Mouse (Mus musculus): Measurements from ENCODE around the gene Mtnr1b. TPM values are rescaled to one million over a fixed set of nuclear protein-coding genes. Genes with fewer than 3 reads are reported as not detected.
"Not testable (repeated sequence)": the region's sequence is repeated elsewhere in the genome, so short reads cannot be mapped to it uniquely, and the experiment has no call there.

The Mtnr1b gene
- polyA plus RNA-seq, 1 experiment from 2014 or later, result not detected

DNA sequence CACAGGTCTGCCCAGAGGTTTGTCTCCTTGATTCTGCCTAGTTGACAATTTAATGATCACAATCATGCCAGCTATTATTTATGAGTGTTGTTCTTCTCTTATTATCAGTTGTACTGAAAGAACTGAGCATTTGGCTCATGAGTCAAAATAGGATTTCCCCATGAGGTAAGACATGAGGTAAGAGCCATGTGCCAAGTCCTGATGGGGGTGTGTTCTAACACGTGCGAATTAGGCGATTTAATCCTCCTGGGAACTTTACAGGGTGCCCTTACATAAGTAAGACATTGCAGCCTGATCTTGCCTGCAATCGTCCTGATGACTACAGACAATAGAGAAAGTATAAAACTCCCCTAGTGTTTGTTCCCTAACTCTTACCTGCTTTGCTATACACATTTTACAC, 4.9 kb downstream of the Mtnr1b start:
- ATAC-seq (replicated peaks; ENCODE audit: low FRiP score), result no peak
- Histone ChIP-seq H3K27ac (no peak overlapping the region), H3K4me2 (no peak overlapping the region), H3K4me1 (no peaks in the 10 kb centered on the region), H3K27me3 (peaks cover 9% of the 10 kb centered on the region; the same call in 1 of the 2 replicates), H3K9me3 (replicated peaks) (no peaks in the 10 kb centered on the region), H3K9ac (no peak overlapping the region), H3K4me3 (replicated peaks) (no peak overlapping the region), H3K36me3 (no peaks in the 10 kb centered on the region)
- 71% methylated on average over 4 of the region's 4 CpGs for WGBS

DNA sequence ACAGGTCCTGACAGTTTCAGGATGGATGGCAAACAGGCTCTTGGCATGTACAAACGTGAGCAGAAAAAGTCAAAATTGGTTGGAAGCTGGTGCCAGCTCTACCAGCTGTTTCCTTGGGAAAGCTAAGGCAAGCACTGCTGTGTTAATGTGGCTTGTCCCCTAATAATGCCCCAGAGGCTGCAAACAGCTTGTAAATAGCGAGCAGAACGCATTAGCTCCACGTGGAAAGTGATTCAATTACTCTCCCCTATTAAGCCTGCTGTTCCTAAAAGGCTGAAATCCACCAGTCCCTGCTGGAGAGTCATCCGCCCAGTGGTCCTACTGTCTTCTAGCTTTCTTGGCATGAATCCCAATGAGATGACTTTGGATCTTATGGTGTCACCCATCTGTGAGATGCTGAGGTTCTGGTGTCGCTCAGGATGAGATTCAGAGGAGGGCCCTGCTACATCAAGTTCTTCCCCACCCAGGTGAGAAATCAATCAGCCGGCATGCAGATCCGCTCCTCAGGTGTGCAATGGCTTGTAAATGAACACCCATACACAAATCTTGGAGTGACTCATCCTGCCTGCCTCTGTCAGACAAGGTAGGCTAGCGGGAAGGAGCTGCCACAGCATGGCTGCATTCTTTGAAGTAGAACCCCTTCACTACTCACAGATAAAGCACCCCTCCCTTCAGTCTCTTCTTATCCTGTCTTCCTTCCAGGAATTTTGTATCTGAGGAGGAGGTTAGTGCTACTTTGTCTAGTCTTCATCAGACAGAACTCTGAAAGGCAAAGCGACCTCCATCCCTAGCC, 7.9 kb downstream of the Mtnr1b start:
- no peak overlapping the region for H3K4me3 ChIP-seq (replicated peaks)
- no peak overlapping the region for H3K4me2 ChIP-seq
- H3K27ac ChIP-seq, result no peak overlapping the region
- no peak overlapping the region for H3K9ac ChIP-seq
- ATAC-seq (replicated peaks; ENCODE audit: low FRiP score), result no peak
- no peaks in the 10 kb centered on the region for H3K27me3 ChIP-seq
- no peaks in the 10 kb centered on the region for H3K9me3 ChIP-seq (replicated peaks)
- no peaks in the 10 kb centered on the region for H3K36me3 ChIP-seq
- 64% methylated on average over 10 of the region's 10 CpGs for WGBS
- no peaks in the 10 kb centered on the region for H3K4me1 ChIP-seq

DNA sequence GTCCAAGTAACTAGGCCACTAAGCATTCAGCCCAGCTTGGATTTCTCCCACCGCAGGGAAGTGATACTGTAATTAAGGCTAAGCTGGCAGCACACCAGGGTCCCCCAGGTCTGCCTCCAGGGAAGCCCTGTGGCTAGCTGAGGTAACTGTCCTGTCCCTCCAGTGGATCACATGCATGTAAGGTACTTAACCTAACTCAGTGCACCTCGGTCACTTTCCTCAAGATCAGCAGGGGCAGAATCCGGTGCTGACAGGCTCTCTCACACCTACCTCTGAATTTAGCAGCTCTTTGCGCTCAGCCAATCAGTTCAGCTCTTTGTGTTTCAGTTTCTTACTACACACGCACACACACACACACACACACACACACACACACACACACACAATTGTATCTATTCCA, 13.0 kb downstream of the Mtnr1b start:
- H3K4me1 ChIP-seq, result no peaks in the 10 kb centered on the region
- H3K9me3 ChIP-seq (replicated peaks), result no peaks in the 10 kb centered on the region
- no peak overlapping the region for H3K4me2 ChIP-seq
- no peak overlapping the region for H3K9ac ChIP-seq
- H3K27me3 ChIP-seq, result no peaks in the 10 kb centered on the region
- no peak for ATAC-seq (replicated peaks; ENCODE audit: low FRiP score)
- no peaks in the 10 kb centered on the region for H3K36me3 ChIP-seq
- H3K4me3 ChIP-seq (replicated peaks), result no peak overlapping the region
- no peak overlapping the region for H3K27ac ChIP-seq
- 80% methylated on average over 5 of the region's 5 CpGs for WGBS

DNA sequence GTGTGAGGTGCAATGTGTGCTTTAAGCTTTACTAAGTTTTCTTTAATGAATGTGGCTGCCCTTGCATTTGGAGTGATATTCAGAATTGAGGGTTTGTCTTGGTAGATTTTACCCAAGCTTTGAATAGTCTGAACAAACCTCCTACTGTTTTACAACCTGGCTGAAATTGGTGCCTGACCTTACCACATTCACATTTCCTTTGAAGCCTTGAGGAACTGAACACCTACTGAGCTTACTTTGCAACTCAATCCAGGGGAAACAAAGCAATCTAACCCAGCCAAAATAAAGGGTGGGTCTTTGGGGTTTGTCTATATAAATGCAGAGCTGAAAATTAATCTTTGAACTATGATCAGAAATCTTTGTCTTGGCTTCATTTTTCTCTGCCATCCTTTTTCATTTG, 23.6 kb downstream of the Mtnr1b start:
- H3K4me3 ChIP-seq (replicated peaks), result no peak overlapping the region
- H3K27ac ChIP-seq, result no peak overlapping the region
- H3K9me3 ChIP-seq (replicated peaks), result no peaks in the 10 kb centered on the region; the same call in 1 of the 2 replicates
- ATAC-seq (replicated peaks; ENCODE audit: low FRiP score), result no peak
- no peaks in the 10 kb centered on the region for H3K36me3 ChIP-seq
- H3K27me3 ChIP-seq, result no peaks in the 10 kb centered on the region
- no peak overlapping the region for H3K9ac ChIP-seq
- H3K4me1 ChIP-seq, result no peaks in the 10 kb centered on the region
- no peak overlapping the region for H3K4me2 ChIP-seq

DNA sequence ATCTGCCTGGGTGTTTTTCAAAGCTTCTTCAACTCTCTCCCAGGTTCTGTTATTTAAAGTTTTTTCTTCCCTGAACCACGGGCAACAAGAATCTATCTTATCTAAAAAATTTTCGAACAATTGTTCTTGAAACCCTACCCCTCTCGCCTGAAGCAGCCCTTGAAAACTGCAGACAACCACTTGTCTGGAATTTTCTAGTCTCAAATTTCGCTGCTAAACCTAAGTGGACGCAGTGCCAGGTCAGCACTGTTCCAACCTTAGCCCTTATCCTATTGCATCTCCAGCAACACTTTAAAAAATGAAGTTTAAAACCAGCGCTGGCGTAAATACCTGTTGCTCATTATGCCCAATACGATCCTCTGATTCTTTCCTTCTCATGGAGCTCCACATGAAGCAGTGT, 29.0 kb downstream of the Mtnr1b start:
- ATAC-seq (replicated peaks; ENCODE audit: low FRiP score), result no peak

DNA sequence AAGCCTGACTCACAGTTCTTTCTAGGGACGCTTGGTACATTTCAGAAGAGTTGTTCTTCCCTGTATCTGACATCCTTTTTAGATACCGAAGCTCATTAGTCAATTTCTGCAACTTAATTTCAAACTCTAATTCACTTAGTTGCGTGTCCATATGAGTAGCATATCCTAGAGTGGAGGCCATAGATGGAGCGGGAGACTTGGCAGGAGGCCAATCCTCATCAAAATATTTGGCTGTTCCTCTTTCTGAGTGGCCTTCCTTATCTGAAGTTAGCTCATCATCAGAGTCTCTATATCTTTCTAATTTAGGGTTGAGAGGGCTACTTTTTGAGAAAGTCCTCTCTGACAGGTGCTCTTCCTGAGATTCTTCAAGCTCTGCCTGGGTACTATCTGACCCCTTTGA, 29.4 kb downstream of the Mtnr1b start:
- not testable (repeated sequence) for H3K4me2 ChIP-seq

More for the DNA sequence above, 29.0 kb downstream of the Mtnr1b start:
- WGBS, result 75% methylated on average over 8 of the region's 8 CpGs
- Histone ChIP-seq H3K9ac (no peak overlapping the region), H3K27ac (no peak overlapping the region), H3K36me3 (no peaks in the 10 kb centered on the region), H3K4me1 (no peaks in the 10 kb centered on the region), H3K27me3 (no peaks in the 10 kb centered on the region), H3K9me3 (replicated peaks) (no peaks in the 10 kb centered on the region; the same call in 1 of the 2 replicates), H3K4me2 (no peak overlapping the region), H3K4me3 (replicated peaks) (no peak overlapping the region)

DNA sequence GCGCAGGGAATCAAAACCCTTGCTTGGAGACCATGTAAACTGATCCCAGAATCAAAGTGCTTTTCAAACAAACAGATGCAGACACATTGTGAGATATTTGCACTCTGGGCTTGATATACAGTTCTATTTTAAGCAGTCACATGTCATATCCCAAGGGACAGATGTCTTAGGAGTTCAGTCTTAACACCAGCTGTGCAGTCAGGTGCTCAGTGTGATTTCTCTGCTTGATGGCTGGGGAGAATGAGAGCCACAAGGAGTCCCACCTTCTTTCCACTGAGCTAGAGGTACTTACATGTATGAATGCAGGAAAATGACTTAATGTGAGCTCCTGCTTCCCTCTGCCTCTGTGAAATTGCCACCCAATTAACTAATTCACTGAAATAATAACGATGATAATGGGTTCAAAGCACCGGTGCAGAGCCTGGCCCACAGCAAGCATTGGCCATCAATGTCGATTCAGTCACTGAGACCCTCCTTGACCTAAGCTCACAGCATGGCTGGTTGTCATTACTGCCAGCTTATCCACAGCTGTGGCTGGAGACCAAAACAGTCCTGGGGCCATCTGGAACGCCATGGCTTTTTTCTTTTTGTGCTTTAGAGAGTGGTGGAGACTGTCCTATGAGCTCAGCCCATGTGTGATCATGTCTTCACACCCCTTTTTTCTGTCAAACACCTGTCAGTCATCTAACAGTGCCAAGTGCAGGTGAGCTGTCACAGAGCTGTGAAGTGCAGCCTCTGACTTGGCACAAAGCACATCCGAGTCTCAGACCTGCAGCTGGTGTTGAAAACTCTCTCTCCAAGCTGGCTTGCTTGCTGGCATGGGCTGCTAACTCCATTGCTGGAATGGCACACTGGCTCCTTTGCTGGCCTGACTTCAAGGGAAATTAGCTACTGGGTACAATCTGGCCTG, 61.1 kb downstream of the Mtnr1b start:
- Histone ChIP-seq H3K9me3 (replicated peaks) (no peaks in the 10 kb centered on the region), H3K9ac (no peak overlapping the region), H3K27me3 (no peaks in the 10 kb centered on the region), H3K36me3 (no peaks in the 10 kb centered on the region), H3K27ac (no peak overlapping the region), H3K4me2 (no peak overlapping the region), H3K4me1 (no peaks in the 10 kb centered on the region), H3K4me3 (replicated peaks) (no peak overlapping the region)
- ATAC-seq (replicated peaks; ENCODE audit: low FRiP score), result no peak
- 71% methylated on average over 6 of the region's 6 CpGs for WGBS

More for the DNA sequence above, 29.4 kb downstream of the Mtnr1b start:
- not testable (repeated sequence) for ATAC-seq (replicated peaks; ENCODE audit: low FRiP score); H3K27ac ChIP-seq; H3K9ac ChIP-seq; H3K27me3 ChIP-seq; H3K9me3 ChIP-seq (replicated peaks); H3K4me1 ChIP-seq; H3K4me3 ChIP-seq (replicated peaks); H3K36me3 ChIP-seq
- WGBS, result 77% methylated on average over 4 of the region's 4 CpGs

DNA sequence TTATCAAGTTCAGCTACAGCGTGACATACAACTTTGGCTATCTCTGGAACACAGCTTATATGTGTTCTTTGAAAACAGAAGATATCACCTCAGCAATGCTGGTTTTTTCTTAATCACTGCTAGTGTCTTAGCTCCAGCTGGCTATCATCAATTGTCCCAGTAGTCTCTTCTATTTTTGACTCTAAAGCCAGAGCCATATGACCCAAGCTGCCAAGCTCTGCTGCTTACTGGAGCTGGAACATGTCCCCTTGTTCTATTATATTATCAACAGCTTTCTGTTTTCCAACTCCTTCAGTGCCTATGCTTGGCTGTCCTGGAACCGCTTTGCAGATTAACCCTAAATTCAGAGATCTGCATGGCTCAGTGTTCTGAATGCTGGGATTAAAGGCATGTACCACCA, 70.1 kb downstream of the Mtnr1b start:
- H3K9ac ChIP-seq, result no peak overlapping the region
- no peak for ATAC-seq (replicated peaks; ENCODE audit: low FRiP score)
- H3K36me3 ChIP-seq, result no peaks in the 10 kb centered on the region
- H3K4me2 ChIP-seq, result no peak overlapping the region
- no peaks in the 10 kb centered on the region for H3K4me1 ChIP-seq
- H3K27ac ChIP-seq, result no peak overlapping the region
- no peak overlapping the region for H3K4me3 ChIP-seq (replicated peaks)
- no peaks in the 10 kb centered on the region for H3K27me3 ChIP-seq
- 87% methylated on average over 2 of the region's 2 CpGs for WGBS
- H3K9me3 ChIP-seq (replicated peaks), result no peaks in the 10 kb centered on the region

DNA sequence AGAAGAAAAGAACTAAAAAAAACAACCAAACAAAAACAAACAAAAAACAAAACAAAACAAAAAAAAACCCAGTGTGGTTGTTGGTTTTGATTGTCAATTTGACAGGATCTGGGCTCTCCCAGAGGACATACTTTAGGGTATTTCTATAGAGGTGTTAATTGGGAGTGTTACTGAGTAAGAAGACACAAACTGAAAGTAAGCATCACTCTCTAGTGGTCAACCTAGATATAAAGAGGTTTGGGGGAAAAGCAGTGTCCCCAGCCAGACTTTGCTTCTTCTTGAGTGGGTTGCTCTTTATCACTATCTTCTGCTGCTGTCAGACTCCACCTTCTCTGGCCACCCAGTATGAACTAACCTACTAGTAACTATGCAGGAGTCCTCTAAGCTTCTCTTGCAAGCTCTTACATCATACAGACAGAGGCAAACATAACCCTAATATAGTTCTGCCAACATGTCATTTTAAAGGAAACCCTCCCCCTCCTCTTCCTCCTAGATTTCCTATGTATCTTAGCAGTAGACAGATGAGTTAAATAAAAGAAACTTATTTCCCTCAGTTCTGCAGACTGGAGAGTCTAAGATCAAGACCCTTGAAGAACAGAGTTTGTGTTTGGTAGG, 71.8 kb downstream of the Mtnr1b start:
- Histone ChIP-seq H3K27ac (no peak overlapping the region), H3K9ac (no peak overlapping the region), H3K4me3 (replicated peaks) (no peak overlapping the region), H3K4me1 (no peaks in the 10 kb centered on the region), H3K27me3 (no peaks in the 10 kb centered on the region), H3K9me3 (replicated peaks) (no peaks in the 10 kb centered on the region), H3K36me3 (no peaks in the 10 kb centered on the region), H3K4me2 (no peak overlapping the region)
- no peak for ATAC-seq (replicated peaks; ENCODE audit: low FRiP score)

DNA sequence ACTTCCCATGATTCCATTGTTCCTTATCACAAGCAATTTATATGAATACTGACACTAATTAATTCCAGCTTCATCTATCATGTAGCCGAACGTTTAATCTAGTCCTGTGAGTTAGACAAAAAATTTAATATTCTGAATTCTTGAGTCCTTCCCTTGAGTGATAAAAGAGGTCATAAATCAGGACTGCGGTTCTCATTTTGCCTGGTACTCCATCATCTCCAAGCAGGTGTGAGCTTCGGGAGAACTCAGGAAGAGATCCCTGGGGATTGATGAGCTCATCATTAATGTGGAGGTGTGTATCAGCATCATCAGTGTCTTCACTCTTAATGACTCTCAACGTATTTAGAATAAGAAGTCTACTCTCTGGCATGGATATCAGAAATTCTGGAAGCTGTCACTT, 74.0 kb downstream of the Mtnr1b start:
- Histone ChIP-seq H3K27ac (no peak overlapping the region), H3K9me3 (replicated peaks) (no peaks in the 10 kb centered on the region), H3K4me3 (replicated peaks) (no peak overlapping the region), H3K27me3 (no peaks in the 10 kb centered on the region), H3K9ac (no peak overlapping the region), H3K4me1 (no peaks in the 10 kb centered on the region), H3K36me3 (no peaks in the 10 kb centered on the region), H3K4me2 (no peak overlapping the region)
- WGBS, result 77% methylated on average over 5 of the region's 5 CpGs
- no peak for ATAC-seq (replicated peaks; ENCODE audit: low FRiP score)

DNA sequence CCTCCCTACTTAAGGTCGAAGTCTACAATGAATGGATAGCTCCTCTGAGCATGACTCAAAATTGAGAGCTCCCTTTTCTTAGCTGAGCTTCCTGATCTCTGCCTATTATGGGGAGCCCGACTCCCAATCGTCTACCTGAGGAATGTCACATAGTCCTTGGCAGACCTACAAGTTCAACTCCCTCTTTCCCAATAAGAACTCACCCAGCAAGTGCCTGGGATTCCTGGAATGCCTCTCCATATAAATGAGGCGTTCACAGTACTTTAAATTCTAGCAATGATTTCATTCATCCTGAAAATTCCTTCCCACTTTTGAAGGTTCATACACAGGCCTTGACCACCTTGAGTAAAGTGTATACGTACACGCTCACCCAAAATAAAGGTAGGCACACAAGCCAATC, 79.9 kb downstream of the Mtnr1b start:
- no peaks in the 10 kb centered on the region for H3K27me3 ChIP-seq
- 75% methylated on average over 6 of the region's 6 CpGs for WGBS
- no peaks in the 10 kb centered on the region for H3K4me1 ChIP-seq
- no peaks in the 10 kb centered on the region for H3K9me3 ChIP-seq (replicated peaks)
- no peak overlapping the region for H3K4me2 ChIP-seq
- H3K36me3 ChIP-seq, result no peaks in the 10 kb centered on the region
- H3K9ac ChIP-seq, result no peak overlapping the region
- no peak overlapping the region for H3K27ac ChIP-seq
- H3K4me3 ChIP-seq (replicated peaks), result no peak overlapping the region
- ATAC-seq (replicated peaks; ENCODE audit: low FRiP score), result no peak

DNA sequence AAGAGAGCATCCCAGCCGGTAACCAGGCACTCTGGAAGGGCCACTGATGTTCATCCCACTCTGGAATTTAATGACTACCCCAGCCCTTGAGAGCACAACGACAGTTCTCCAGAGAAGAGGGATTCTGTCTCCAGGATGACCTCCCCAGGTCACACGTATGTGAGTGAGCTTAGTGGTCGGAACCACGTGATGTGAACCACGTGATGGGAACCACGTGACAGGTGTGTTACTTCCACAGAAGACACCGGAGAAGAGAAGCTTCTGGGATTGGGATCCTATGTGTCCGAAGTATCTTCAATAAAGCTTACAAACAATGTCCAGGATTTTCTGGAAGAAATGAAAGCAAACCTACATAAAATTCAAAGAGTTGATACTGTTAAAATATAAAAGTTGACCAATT, 82.3 kb downstream of the Mtnr1b start:
- Histone ChIP-seq H3K4me2 (no peak overlapping the region), H3K27me3 (no peaks in the 10 kb centered on the region), H3K4me3 (replicated peaks) (no peak overlapping the region), H3K9me3 (replicated peaks) (no peaks in the 10 kb centered on the region), H3K27ac (no peak overlapping the region), H3K4me1 (no peaks in the 10 kb centered on the region), H3K36me3 (no peaks in the 10 kb centered on the region), H3K9ac (no peak overlapping the region)
- WGBS, result 88% methylated on average over 9 of the region's 9 CpGs
- no peak for ATAC-seq (replicated peaks; ENCODE audit: low FRiP score)

All from kidney, embryonic 15.5 days (tissue).